Mouse (Mus musculus) ES-Bruce4 (cell line): ENCODE results near the gene Sept5. TPM values are rescaled to one million over a fixed set of nuclear protein-coding genes. Genes with fewer than 3 reads are reported as not detected.

Source experiments
- H3K27ac ChIP-seq: 2 replicates; pipeline ENCODE4 v1.5.1; 2012; ENCODE audit warnings: low read length, inconsistent platforms; ENCODE audit not compliant: insufficient read depth
- H3K27me3 ChIP-seq: 2 replicates; pipeline ENCODE4 v1.6.1; 2012; ENCODE audit warnings: mild to moderate bottlenecking, low read length, inconsistent platforms; ENCODE audit not compliant: control insufficient read depth, poor library complexity, insufficient read depth, severe bottlenecking
- H3K36me3 ChIP-seq: 2 replicates; pipeline ENCODE4 v1.6.1; 2012; ENCODE audit warnings: inconsistent platforms, mild to moderate bottlenecking, low read length, moderate library complexity; ENCODE audit not compliant: control insufficient read depth, poor library complexity, insufficient read depth, severe bottlenecking
- H3K4me1 ChIP-seq: one replicate; pipeline ENCODE4 v1.8.1; 2011; ENCODE audit warnings: low read length; ENCODE audit not compliant: control insufficient read depth, insufficient read depth
- H3K4me3 ChIP-seq: 2 replicates; pipeline ENCODE4 v1.5.1; 2011; ENCODE audit warnings: low read depth, mild to moderate bottlenecking, low read length
- H3K9ac ChIP-seq: 2 replicates; pipeline ENCODE4 v1.6.1; 2012; ENCODE audit warnings: low read depth, mild to moderate bottlenecking, inconsistent platforms; ENCODE audit not compliant: poor library complexity, severe bottlenecking
- H3K9me3 ChIP-seq: replicated peaks from 2 replicates; pipeline ENCODE4 v1.6.1; 2012; ENCODE audit warnings: mild to moderate bottlenecking, low read length, inconsistent platforms; ENCODE audit not compliant: control insufficient read depth, poor library complexity, insufficient read depth, severe bottlenecking
- CTCF ChIP-seq: IDR thresholded peaks from one replicate; pipeline ENCODE4 v1.8.1; 2011; ENCODE audit warnings: low read depth, low read length
- EP300 ChIP-seq: IDR thresholded peaks from 2 replicates; pipeline ENCODE4 v1.6.1; 2011; ENCODE audit warnings: low read depth, low read length; ENCODE audit not compliant: insufficient read depth
- POLR2A ChIP-seq: IDR thresholded peaks from one replicate; pipeline ENCODE4 v1.8.1; 2011; ENCODE audit warnings: low read length; ENCODE audit not compliant: insufficient read depth
- polyA plus RNA-seq: library from polyadenylated mRNA; stranded (reverse); fragments of >200 nt; gene quantifications from 2 replicates; pipeline ENCODE4 v1.2.4, GENCODE M21; 2011; ENCODE audit warnings: low read depth; ENCODE audit not compliant: missing spikeins, insufficient read depth, insufficient read length

Gene Sept5
- polyA plus RNA-seq, 1 experiment: 1.8 TPM

- Histone ChIP-seq H3K27me3 (no peaks in the 10 kb centered on the region), H3K27ac (no peak overlapping the region), H3K4me1 (peaks cover 3% of the 10 kb centered on the region), H3K36me3 (no peaks in the 10 kb centered on the region), H3K9ac (no peak overlapping the region), H3K9me3 (no peaks in the 10 kb centered on the region), H3K4me3 (no peak overlapping the region)
- TF ChIP-seq EP300 (no peak), POLR2A (no peak), CTCF (no peak)
Measured at GRCm38 (mm10) chr16:18636401-18636800, 6.6 kb upstream of the Sept5 start.

GRCm38 (mm10) chr16:18633333-18633732, 3.6 kb upstream of the Sept5 start:
- peaks cover 3% of the 10 kb centered on the region for H3K4me1 ChIP-seq

GRCm38 (mm10) chr16:18632816-18633215, 3.1 kb upstream of the Sept5 start:
- Histone ChIP-seq H3K36me3 (no peaks in the 10 kb centered on the region), H3K9me3 (no peaks in the 10 kb centered on the region), H3K4me1 (peaks cover 3% of the 10 kb centered on the region), H3K9ac (no peak overlapping the region), H3K27me3 (peaks cover 8% of the 10 kb centered on the region), H3K4me3 (no peak overlapping the region), H3K27ac (no peak overlapping the region)
- TF ChIP-seq EP300: no peak
- TF ChIP-seq POLR2A: no peak
- TF ChIP-seq CTCF: no peak

More at GRCm38 (mm10) chr16:18633333-18633732, 3.6 kb upstream of the Sept5 start:
- Histone ChIP-seq H3K27ac (no peak overlapping the region), H3K9me3 (no peaks in the 10 kb centered on the region), H3K36me3 (no peaks in the 10 kb centered on the region), H3K4me3 (no peak overlapping the region), H3K27me3 (peaks cover 8% of the 10 kb centered on the region), H3K9ac (no peak overlapping the region)
- TF ChIP-seq POLR2A: no peak
- no peak for TF ChIP-seq EP300
- no peak for TF ChIP-seq CTCF

DNA sequence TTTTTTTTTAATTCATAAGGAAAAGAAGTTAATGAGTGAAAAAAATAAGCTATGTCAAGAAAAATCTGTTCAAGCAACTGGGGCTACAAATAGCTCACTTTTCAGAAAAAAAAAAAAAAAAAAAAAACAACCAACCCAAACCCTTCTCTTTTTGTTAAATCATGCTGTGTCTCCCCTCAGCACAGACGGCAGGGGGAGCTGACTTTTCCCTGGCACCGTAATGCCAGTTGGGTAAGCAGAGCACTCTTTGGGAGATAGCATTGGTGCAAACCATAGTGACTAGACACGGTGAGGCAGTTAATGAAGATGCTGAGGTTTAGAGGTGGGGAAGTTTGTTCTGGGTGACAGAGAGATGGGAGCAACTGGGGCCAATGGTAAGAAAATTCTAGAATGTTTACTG, 2.3 kb upstream of the Sept5 start:
- no peak for TF ChIP-seq POLR2A
- TF ChIP-seq EP300: no peak
- TF ChIP-seq CTCF: no peak
- Histone ChIP-seq H3K9ac (no peak overlapping the region), H3K27me3 (peaks cover 8% of the 10 kb centered on the region), H3K36me3 (no peaks in the 10 kb centered on the region), H3K4me1 (peaks cover 3% of the 10 kb centered on the region), H3K27ac (no peak overlapping the region), H3K9me3 (no peaks in the 10 kb centered on the region), H3K4me3 (no peak overlapping the region)

- Histone ChIP-seq H3K4me3 (no peak overlapping the region), H3K9ac (no peak overlapping the region), H3K4me1 (no peaks in the 10 kb centered on the region), H3K27ac (no peak overlapping the region), H3K36me3 (no peaks in the 10 kb centered on the region), H3K27me3 (peaks cover 8% of the 10 kb centered on the region), H3K9me3 (no peaks in the 10 kb centered on the region)
- TF ChIP-seq EP300: no peak
- no peak for TF ChIP-seq CTCF
- TF ChIP-seq POLR2A: no peak
Measured at GRCm38 (mm10) chr16:18631141-18631540, 1.4 kb upstream of the Sept5 start.

GRCm38 (mm10) chr16:18630291-18630690, 537 bp upstream of the Sept5 start:
- H3K27ac ChIP-seq: no peak overlapping the region
- TF ChIP-seq EP300 (no peak), CTCF (no peak), POLR2A (no peak)

More at GRCm38 (mm10) chr16:18630291-18630690, 537 bp upstream of the Sept5 start:
- peaks cover 10% of the 10 kb centered on the region for H3K27me3 ChIP-seq
- H3K9me3 ChIP-seq: no peaks in the 10 kb centered on the region
- no peaks in the 10 kb centered on the region for H3K36me3 ChIP-seq
- no peak overlapping the region for H3K9ac ChIP-seq
- peak overlapping the region; percentile 48 for H3K4me3 ChIP-seq
- no peaks in the 10 kb centered on the region for H3K4me1 ChIP-seq
